Mouse (Mus musculus): ENCODE data around the gene Fam216a.

DNA sequence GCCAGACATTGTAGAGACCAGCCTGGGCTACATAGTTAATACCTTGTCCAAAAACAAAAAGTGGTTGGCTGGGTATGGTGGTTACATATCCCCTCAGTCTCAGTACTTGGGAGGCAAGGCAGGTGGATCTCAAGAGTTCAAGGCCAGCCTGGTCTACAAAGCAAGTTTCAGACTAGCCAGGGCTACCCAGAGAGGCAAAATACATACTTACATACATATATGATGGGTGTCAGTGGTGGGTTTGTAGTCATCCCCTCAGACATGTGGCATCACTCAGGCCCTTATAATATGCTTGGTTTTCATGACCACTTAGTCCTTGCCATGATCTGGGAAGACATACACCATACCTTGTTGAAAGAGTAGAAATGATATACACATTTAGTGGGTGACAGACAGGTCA is 18.5 kb upstream of the Fam216a start:
- TF ChIP-seq CTCF (IDR thresholded peaks at IDR 0.05; ENCODE audit: borderline replicate concordance, insufficient read depth, low read length) (no peak), POLR2A (IDR thresholded peaks at IDR 0.05; ENCODE audit: low read depth, low read length) (no peak)
